Mouse (Mus musculus): ENCODE data around the gene Dlgap1.
A peak's percentile ranks its signal among the peaks of the same experiment; 100 is the strongest.

Dlgap1 gene

GRCm38 (mm10) chr17:70626925-70627324, 658.1 kb downstream of the Dlgap1 start:
- DNase-seq (ENCODE audit: low spot score), result no peak

DNA sequence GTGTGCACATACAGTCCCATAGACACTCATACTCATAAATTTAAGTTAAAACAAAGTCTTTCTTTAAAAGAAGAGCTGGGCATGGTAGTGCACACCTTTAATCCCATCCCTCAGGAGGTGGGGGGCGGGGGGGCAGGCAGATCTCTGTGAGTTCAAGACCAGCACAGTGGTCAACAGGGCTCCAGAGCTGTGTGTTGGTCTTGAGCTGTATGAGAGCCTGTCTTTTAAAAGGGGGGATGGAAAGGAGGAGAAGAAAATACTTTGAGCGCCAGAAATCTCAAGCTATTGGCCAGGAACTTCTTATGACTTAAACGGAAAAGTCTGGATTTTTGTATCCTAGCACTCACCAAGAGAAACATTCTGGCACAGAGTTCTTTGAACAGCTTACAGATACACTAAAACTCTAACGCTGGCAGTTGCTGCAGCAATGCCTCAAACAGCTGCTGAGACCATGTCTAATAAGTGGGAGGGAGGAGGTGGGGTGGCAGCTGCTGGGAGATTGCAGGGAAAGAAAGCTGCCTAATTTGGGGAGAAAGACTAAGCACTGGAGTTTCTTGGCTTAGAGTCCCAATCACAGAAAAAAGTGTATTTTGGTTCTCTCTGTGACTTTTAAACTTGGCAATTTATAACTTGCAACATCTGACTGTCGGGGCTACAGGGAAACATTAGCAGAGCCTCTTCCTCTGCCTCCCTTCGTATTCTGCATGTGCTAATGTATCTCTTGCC, 660.9 kb downstream of the Dlgap1 start:
- DNase-seq (ENCODE audit: low spot score), result peak; percentile 76

DNA sequence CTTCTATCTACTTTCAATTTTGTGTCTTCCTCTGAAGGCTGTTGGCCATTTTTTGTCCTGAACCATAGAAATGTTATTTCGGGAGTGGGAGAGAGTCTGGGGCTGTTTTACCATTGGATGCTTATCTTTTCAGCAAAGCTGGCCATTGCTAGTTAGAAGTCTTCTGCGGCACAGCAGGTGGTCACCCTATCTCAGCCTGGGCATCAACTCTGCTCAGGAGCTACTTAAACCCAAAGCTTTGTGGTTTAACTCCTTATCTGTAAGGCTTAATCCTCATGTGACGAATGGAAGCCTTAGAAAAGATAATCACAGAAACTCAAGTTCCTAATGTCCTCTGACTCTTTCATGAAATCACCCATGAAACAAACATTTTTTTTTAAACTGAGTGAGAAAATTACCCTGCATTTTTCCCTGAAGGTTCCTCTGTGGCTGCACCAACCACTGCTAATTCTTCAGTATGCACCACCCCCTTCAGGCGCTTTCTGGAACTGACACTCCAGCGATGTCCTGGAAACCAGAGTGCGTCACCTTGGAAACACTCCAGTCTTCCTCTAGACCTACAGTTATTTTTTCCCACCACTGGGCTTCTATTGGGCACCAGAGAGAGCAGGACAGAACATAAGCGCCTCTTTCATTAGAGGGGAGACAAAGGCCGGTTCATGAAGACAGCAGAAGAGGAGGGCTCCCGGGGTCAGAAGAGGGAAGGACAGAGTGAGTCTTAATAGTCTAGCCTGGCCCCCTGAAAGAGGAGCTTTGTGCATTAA, 664.5 kb downstream of the Dlgap1 start:
- peak; percentile 95 for DNase-seq (ENCODE audit: low spot score)

DNA sequence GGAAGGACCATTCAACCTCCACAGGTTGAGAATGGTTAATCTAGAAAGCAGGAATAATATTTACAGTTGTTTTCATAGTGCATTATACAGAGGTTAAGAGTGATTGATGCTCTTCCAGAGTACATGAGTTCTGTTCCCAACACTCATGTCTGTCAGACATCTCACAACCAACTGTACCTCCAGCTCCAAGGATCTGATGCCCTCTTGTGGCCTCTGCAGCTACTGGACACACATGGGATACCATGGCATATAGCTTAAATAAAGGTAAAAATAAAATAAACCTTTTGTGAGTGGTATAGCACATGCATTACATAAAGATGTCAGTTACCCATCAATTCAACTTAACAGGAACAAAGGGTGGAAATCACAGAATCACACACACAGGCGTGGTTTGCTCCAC, 674.3 kb downstream of the Dlgap1 start:
- DNase-seq (ENCODE audit: low spot score), result no peak

- DNase-seq (ENCODE audit: low spot score), result no peak
Observed at GRCm38 (mm10) chr17:70646641-70647040, 677.8 kb downstream of the Dlgap1 start.

DNA sequence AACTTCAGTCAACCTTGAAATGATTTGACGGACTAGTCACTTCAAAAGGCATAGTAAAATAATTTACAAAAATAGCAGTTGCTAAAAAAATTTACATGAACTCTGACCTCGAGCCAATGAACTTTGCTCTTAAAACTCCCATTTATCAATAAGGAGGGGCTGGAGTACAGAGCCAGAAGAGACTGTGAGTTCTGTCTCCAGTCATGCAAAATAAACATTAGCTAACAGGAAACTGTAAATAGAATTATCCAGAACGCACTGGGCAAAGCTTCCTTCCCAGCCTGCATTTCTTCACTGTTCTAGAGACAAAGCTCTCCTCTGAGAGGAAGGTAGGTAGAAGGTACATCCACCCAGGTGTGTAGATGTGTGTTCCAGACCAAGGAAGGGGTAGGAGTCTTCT, 692.5 kb downstream of the Dlgap1 start:
- no peak for DNase-seq (ENCODE audit: low spot score)

DNA sequence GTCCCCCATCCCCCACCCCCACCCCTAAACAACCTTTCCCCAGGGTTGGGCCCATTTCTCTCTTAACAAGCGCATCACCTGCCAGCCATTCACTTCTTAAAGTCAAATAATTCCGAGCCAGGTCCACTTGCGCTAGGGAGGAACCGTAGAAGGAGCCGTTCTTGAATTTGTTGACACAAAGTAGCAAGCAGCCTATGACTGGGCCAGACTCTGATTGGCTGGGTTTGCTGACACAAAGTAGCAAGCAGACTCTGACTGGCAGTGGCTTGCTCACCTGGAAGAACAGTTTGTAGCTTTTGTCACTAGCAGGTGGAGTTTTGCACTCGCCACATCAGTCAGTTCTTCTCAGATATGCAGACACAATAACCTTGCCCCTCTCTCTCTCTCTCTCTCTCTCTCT, 695.1 kb downstream of the Dlgap1 start:
- no peak for DNase-seq (ENCODE audit: low spot score)

DNA sequence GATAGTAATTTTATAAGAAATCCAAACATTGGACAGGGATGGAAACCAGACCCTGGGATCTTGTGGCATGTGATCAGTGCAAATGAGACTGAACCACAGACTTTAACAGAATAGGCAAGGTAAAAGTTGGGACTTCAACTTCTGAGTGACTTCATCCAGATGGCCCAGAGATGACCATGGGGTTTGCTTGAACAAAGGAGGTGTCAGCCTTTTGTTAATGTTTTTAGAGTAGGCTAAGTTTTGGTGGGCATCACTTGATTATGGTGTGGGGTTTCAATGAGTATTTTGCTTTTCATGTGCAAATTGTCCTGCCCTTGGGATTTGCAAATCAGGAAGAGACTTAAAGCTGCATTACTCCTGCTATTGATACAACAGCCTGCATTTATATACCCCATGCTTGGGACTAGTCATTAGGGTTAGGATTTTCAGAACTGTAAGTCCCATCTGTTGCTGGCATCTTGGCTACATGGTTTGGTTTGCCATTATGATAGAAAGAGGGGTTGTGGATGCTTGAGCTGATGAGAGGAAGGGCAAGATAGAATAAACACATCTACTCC, 695.7 kb downstream of the Dlgap1 start:
- DNase-seq (ENCODE audit: low spot score), result no peak

GRCm38 (mm10) chr17:70673985-70674384, 705.1 kb downstream of the Dlgap1 start:
- DNase-seq (ENCODE audit: low spot score), result no peak

GRCm38 (mm10) chr17:70676522-70676921, 707.6 kb downstream of the Dlgap1 start:
- DNase-seq (ENCODE audit: low spot score), result no peak

DNA sequence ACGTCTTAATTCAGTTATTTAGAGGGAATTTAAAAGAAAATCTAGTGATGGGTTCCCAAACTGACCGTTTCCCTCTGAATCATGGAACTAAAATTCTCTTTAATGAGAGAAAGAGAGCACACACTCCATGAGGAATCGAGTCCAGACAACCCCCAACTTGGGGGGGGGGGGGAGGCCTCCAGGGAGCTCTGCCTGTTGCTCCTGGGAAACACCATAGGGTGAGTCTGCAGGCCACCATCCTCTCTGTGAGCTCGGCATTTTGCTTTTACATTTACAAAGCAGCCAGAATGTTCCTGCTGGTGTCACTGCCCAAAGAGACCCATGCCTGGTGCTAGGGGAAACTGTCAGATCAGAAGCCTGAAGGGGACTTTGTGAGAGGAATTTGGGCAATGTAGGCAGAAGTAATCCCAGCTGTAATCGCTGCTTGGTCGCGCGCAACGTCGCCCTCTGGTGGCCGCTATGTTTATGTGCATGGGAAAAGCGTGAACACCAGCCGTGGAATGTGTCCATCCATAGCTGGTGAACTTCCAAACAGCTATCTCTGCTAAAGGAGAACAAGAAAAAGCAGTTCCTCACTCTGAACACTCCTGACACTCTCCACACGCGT, 714.8 kb downstream of the Dlgap1 start:
- DNase-seq (ENCODE audit: low spot score), result peak; percentile 67

- no peak for DNase-seq (ENCODE audit: low spot score)
Observed at GRCm38 (mm10) chr17:70690174-70690573, 721.3 kb downstream of the Dlgap1 start.

- no peak for DNase-seq (ENCODE audit: low spot score)
Observed at GRCm38 (mm10) chr17:70690598-70690997, 721.7 kb downstream of the Dlgap1 start.

DNA sequence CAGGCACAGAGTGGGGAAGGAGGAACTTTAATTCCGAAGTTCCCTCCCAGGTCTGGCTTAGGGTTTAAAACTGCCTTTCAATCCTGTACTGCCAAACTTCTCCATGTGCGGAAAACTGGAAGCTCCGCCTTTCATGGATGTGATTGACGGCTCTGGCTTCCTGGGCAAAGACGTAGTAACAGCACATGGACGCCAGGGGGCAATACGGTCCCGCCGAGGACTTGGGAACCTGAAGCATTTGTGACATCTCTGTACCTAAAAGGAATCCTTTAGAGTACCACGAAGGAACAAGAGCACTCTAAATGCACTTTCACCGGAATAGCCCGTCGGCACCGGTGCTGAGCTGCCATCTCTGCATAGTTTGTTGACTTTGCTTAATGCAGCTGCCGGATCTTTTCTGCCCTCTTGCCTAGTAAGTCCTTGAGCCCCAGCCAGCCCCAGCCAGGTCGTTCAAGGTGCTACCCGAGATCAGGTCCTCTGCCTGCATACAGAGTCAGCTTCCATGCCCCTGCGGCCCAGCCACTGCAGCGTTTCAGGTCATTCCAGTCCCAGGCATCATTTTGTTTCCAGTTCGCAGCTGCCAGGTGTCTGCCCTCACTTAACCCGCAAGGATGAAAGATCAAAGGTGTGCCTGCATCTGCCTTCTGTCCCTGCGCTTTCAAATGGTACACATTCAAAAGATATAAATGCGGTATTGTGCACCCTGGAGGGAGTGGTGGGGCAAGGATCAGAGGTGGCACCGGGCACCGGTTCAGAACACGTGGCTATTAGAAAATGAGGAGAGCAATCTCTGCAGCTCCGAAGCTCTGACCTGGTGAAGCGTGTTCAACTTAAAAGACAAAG, 738.3 kb downstream of the Dlgap1 start:
- peak; percentile 63 for DNase-seq (ENCODE audit: low spot score)

DNA sequence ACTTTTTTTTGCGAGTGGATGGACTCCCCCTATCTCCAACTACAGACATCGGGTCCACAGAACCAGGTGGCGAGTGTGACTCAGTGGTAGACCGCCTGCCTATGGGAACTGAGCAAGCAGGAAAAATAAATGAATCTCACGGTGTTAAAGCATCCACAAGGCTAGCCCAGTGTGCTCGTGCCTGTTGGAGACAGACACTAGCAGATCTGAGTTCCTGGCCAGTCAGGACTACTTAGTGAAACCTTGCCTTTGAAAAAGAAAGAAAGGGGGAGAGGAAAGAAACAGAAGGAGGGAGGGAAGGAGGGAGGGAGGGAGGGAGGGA, 738.9 kb downstream of the Dlgap1 start:
- no peak for DNase-seq (ENCODE audit: low spot score)

DNA sequence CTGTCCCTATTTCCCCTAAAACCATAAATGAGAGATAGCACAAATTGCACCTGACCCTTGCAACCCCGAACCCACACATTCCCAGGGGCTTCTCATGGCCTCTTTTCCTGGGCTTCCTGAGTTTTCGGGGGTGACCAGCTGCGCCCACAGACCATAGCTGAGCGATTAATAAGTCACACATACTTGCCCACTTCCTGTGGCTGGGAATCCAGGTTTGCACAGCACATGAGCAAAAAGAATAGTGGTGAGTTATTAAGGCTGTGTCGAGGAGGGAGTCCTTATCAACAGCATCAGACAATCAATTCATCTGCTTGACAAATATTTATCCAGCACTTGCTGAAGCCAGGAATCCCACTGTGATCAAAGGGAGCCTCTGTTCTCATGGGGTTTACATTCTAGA, 740.7 kb downstream of the Dlgap1 start:
- no peak for DNase-seq (ENCODE audit: low spot score)

GRCm38 (mm10) chr17:70713470-70713869, 744.6 kb downstream of the Dlgap1 start:
- DNase-seq (ENCODE audit: low spot score), result no peak

GRCm38 (mm10) chr17:70719684-70720324, 750.9 kb downstream of the Dlgap1 start:
- no peak for DNase-seq (ENCODE audit: low spot score)

- no peak for DNase-seq (ENCODE audit: low spot score)
Observed at GRCm38 (mm10) chr17:70720766-70721165, 751.9 kb downstream of the Dlgap1 start.

- DNase-seq (ENCODE audit: low spot score), result no peak
Observed at GRCm38 (mm10) chr17:70722146-70722545, 753.3 kb downstream of the Dlgap1 start.

DNA sequence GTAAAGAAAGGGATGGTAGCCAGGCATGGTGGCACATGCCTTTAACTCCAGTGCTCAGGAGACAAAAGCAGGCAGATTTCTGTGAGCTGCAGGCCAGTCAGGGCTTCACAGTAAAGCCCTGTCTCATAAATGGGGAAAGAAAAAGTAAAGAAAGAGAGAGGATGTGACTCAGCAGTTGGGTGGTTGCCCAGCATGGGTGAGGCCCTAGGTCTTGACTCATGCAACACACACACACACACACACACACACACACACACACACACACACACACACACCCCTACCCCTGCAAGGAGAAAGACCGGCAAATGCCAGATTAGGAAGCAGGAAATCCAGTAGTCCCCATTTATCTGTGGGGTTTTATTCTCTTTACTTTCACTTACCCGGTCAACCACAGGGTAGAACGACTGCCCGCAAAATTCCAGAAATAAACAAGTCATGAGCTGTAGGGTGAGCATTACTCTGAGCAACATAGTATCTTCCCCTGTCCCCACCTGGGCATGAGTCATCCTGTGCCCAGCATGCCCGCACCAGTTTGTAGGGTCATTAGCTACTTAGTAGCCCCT, 759.9 kb downstream of the Dlgap1 start:
- DNase-seq (ENCODE audit: low spot score), result no peak
